Mouse (Mus musculus): ENCODE measurements at regions not wholly inside any gene's neighbourhood (a gene's known extent, or its start where the extent isn't known, plus 50 kb on each side); places are given as distances from the start of the nearest gene placed in this dataset.

GRCm38 (mm10) chr2:30534485-30534884, 60.4 kb upstream of the Cstad start:
- DNase-seq (ENCODE audit: low read depth in 3 of 3, low spot score in 3 of 3): no peak
- no peak for ATAC-seq (ENCODE audit: insufficient read depth)
- H3K27me3 ChIP-seq (ENCODE audit: control insufficient read depth, insufficient read depth, low read length): no peaks in the 10 kb centered on the region
- H3K9ac ChIP-seq (replicated peaks): no peak overlapping the region
- H3K4me1 ChIP-seq (replicated peaks; ENCODE audit: control insufficient read depth in 2 of 2, insufficient read depth in 2 of 2, low read length in 1 of 2): no peaks in the 10 kb centered on the region
- H3K27ac ChIP-seq: no peak overlapping the region
- H3K4me2 ChIP-seq (ENCODE audit: low read depth): no peak overlapping the region
- TF ChIP-seq CTCF (IDR thresholded peaks at IDR 0.05; ENCODE audit: low read depth) (no peak), EP300 (IDR thresholded peaks at IDR 0.05; ENCODE audit: low read depth) (no peak)
- H3K4me3 ChIP-seq (ENCODE audit: insufficient read depth in 1 of 2, low read depth in 2 of 2, low read length in 2 of 2): no peak overlapping the region
- H3K9me3 ChIP-seq (ENCODE audit: control insufficient read depth, low read length): no peaks in the 10 kb centered on the region
- no peaks in the 10 kb centered on the region for H3K36me3 ChIP-seq (replicated peaks; ENCODE audit: control insufficient read depth, insufficient read depth, low read depth)
- 49% methylated on average over 10 of the region's 10 CpGs for WGBS (ENCODE audit: insufficient replicate concordance)

- no peaks in the 10 kb centered on the region for H3K36me3 ChIP-seq (replicated peaks; ENCODE audit: control insufficient read depth, insufficient read depth, low read depth)
- no peak overlapping the region for H3K27ac ChIP-seq
- H3K27me3 ChIP-seq (ENCODE audit: control insufficient read depth, insufficient read depth, low read length): no peaks in the 10 kb centered on the region
- H3K9me3 ChIP-seq (ENCODE audit: control insufficient read depth, low read length): no peaks in the 10 kb centered on the region
- H3K4me2 ChIP-seq (ENCODE audit: low read depth): no peak overlapping the region
- no peak overlapping the region for H3K4me3 ChIP-seq (ENCODE audit: insufficient read depth in 1 of 2, low read depth in 2 of 2, low read length in 2 of 2)
- no peak for ATAC-seq (ENCODE audit: insufficient read depth)
- WGBS (ENCODE audit: insufficient replicate concordance): 58% methylated on average over 1 of the region's 1 CpGs
- no peak overlapping the region for H3K9ac ChIP-seq (replicated peaks)
- no peak for TF ChIP-seq CTCF (IDR thresholded peaks at IDR 0.05; ENCODE audit: low read depth)
- no peak for TF ChIP-seq EP300 (IDR thresholded peaks at IDR 0.05; ENCODE audit: low read depth)
- no peaks in the 10 kb centered on the region for H3K4me1 ChIP-seq (replicated peaks; ENCODE audit: control insufficient read depth in 2 of 2, insufficient read depth in 2 of 2, low read length in 1 of 2)
- no peak for DNase-seq (ENCODE audit: low read depth in 3 of 3, low spot score in 3 of 3)
These were observed 55.5 kb upstream of the Cstad start for GRCm38 (mm10) chr2:30539305-30539704.

GRCm38 (mm10) chr2:30541541-30541940, 53.3 kb upstream of the Cstad start:
- H3K4me2 ChIP-seq (ENCODE audit: low read depth): no peak overlapping the region
- ATAC-seq (ENCODE audit: insufficient read depth): no peak
- TF ChIP-seq CTCF (IDR thresholded peaks at IDR 0.05; ENCODE audit: low read depth) (no peak), EP300 (IDR thresholded peaks at IDR 0.05; ENCODE audit: low read depth) (no peak)
- no peaks in the 10 kb centered on the region for H3K9me3 ChIP-seq (ENCODE audit: control insufficient read depth, low read length)
- no peak overlapping the region for H3K27ac ChIP-seq
- H3K4me3 ChIP-seq (ENCODE audit: insufficient read depth in 1 of 2, low read depth in 2 of 2, low read length in 2 of 2): no peak overlapping the region
- WGBS (ENCODE audit: insufficient replicate concordance): 43% methylated on average over 4 of the region's 4 CpGs
- DNase-seq (ENCODE audit: low read depth in 3 of 3, low spot score in 3 of 3): no peak
- H3K27me3 ChIP-seq (ENCODE audit: control insufficient read depth, insufficient read depth, low read length): no peaks in the 10 kb centered on the region
- H3K4me1 ChIP-seq (replicated peaks; ENCODE audit: control insufficient read depth in 2 of 2, insufficient read depth in 2 of 2, low read length in 1 of 2): peaks cover 0 to 7% of the 10 kb centered on the region in 2 experiments; a peak in 2 of 4 replicates
- no peaks in the 10 kb centered on the region for H3K36me3 ChIP-seq (replicated peaks; ENCODE audit: control insufficient read depth, insufficient read depth, low read depth)
- no peak overlapping the region for H3K9ac ChIP-seq (replicated peaks)

GRCm38 (mm10) chr2:30544782-30545435, 49.9 kb upstream of the Cstad start:
- H3K9me3 ChIP-seq (ENCODE audit: control insufficient read depth, low read length): no peaks in the 10 kb centered on the region
- ATAC-seq (ENCODE audit: insufficient read depth): peak; percentile 84
- peak overlapping the region; percentile 53 for H3K4me2 ChIP-seq (ENCODE audit: low read depth)
- peaks cover 0 to 8% of the 10 kb centered on the region in 2 experiments; a peak in 2 of 4 replicates for H3K4me1 ChIP-seq (replicated peaks; ENCODE audit: control insufficient read depth in 2 of 2, insufficient read depth in 2 of 2, low read length in 1 of 2)
- no peaks in the 10 kb centered on the region for H3K27me3 ChIP-seq (ENCODE audit: control insufficient read depth, insufficient read depth, low read length)
- H3K36me3 ChIP-seq (replicated peaks; ENCODE audit: control insufficient read depth, insufficient read depth, low read depth): no peaks in the 10 kb centered on the region
- peak; percentile 66 to 75 (median 68) for DNase-seq (ENCODE audit: low read depth in 3 of 3, low spot score in 3 of 3)
- WGBS (ENCODE audit: insufficient replicate concordance): 3% methylated on average over 35 of the region's 35 CpGs
- TF ChIP-seq CTCF (IDR thresholded peaks at IDR 0.05; ENCODE audit: low read depth) (0 out of 2 replicates have a peak, but pooled peaks have one; percentile 7), EP300 (IDR thresholded peaks at IDR 0.05; ENCODE audit: low read depth) (no peak)
- H3K27ac ChIP-seq: no peak overlapping the region
- H3K9ac ChIP-seq (replicated peaks): no peak overlapping the region
- peak overlapping the region in 1 of 2 experiments; percentile 12; a peak in 1 of 4 replicates for H3K4me3 ChIP-seq (ENCODE audit: insufficient read depth in 1 of 2, low read depth in 2 of 2, low read length in 2 of 2)
